Mouse (Mus musculus) regulatory T cell (primary cell): ENCODE data around the gene Edil3.
"Not testable (repeated sequence)": the region's sequence is repeated elsewhere in the genome, so short reads cannot be mapped to it uniquely, and the experiment has no call there.

Source experiments
- in situ Hi-C: fragments of 300-600 bp; cut with MboI, MseI; formaldehyde crosslinking; loops from one replicate; pipeline ENCODE4 v1.15.1; 2025; ENCODE audit warnings: high pct_unique_total_duplicates

The Edil3 gene

DNA sequence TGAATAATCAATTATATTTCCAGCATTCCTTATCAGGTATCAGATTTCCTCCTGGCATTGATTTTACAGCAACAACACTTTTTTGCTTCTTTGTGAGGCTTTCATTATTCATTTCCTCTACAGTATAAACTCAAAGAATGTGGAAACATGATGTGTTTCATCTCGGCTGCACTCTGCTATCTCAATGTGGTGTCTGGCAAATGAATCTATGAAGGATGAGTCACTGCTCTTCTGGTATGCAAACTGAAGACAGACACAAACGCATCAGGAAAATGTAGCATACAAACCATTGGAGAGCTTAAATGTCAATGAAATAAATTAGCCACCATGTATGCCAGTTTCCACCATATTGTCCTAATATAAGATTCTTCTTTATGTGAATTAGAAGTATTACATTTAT lies 117.3 kb downstream of the Edil3 start:
- in situ Hi-C loops: no loop called here

DNA sequence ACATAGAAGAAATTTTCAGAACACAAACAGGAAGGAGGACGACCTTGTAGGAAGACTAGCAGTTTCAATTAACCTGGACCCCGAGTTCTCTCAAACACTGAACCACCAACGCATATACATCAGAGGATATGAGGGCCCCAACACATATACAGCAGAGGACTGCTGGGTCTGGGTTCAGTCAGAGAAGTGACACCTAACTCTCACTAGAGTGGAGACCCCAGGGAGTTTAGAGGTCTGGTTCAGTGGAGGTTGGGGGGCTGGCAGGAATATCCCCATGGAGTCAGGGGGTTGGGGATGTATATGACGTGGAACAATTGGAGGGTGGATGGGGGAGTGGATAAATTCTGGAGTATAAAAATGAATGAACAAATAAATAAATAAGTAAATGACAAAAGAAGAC lies 151.1 kb downstream of the Edil3 start:
- in situ Hi-C loops: no loop called here

DNA sequence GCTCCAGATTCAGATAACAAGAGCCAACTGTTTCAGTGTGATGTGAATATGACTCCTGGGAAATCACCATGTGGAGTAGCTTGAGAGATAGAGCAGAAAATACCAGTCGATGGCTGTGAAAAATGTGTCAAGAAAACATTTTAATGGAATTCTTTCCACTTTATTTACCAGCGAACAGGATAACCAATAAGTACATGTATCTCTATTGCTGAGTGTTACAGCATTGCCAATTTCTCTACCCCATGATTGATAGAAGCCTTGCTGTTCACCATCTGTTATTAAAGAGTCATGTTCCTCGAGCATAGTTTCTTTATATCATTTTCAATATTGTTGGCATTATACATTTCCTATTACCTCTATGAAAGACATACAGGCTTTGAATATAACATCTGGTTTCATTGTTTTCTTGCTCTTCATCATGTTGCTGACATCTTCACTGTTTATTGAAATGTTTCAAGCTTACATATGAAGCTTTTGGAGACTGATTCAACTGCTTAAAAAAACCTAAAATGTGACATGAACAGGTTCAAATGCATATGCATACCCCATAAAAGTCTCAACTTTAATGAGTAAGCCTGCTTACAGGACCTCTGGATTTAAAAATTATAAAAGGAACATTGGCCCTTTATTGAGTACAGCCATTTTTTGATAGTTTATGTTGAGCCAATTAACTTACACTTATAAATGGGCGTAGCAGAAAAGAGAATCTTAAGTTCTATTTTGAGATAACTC lies 186.6 kb downstream of the Edil3 start:
- in situ Hi-C loops: no loop called here

DNA sequence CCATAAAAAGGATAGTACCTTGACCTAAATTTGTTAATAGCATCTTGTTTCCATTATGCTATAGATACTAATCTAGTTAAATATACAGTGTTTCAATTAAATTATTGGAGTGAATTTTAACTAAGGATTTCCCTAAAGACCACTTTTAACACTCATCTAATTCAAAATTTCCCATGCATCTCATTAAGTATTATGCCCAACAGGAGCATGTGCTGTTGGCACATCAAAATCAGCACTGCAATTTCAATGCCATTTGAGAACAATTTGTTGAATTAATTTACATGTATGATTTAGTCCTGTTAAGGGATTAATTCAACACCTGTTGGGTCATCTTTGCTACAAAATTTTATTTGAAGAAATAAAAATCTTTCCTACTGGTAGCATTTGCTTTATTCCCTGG lies 191.2 kb downstream of the Edil3 start:
- in situ Hi-C loops: no loop called here

DNA sequence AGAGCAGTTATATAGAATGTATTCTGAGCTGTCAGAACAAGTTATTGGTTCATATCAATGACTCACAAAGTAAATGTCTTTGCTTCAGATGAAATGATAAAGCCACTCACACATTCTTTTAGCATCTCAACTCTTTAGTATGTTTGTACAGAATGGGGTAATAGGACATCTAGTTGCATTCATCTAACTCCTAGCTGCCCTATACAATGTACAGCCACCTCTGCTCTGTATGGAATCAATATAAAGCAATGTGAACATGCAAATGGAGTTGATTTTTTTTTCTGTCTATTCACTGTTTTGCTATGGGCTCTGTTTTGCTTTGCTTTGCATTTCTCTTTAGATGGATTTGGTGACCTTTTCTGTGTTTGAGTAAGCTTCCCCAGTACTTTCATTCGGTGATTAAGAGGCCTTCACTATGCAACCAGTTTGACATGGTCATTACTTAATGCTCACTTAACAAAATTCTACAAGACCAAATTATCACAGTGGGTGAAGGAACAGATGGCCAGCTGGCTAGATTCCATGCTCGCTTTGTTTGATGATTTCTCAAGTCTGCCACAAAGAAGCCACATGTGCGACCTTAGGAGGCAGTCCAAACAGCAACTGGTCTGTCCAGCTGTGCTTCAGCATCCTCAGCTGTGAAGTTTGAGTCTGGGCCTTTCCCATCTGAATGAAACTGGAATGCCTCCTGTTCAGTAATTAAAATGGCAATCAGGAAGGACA lies 208.7 kb downstream of the Edil3 start:
- in situ Hi-C loops: no loop called here

DNA sequence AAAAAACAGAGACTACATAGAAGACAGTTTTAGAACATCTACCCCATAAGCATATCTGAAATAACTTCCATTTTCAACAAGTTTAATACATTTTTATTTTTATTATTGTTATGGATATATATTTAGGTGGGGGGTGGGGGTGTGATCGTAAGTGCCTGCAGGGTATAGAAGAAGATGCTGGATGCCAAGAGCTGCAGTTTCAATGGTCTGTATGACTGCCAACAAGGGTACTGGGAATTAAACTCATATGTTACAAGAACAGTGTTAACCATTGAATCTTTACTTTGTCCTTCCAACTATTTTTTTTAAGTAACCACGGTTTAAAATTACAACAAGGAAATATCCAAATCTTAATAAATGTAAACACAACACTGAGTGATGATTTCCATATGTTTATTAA lies 214.4 kb downstream of the Edil3 start:
- in situ Hi-C loops: no loop called here

DNA sequence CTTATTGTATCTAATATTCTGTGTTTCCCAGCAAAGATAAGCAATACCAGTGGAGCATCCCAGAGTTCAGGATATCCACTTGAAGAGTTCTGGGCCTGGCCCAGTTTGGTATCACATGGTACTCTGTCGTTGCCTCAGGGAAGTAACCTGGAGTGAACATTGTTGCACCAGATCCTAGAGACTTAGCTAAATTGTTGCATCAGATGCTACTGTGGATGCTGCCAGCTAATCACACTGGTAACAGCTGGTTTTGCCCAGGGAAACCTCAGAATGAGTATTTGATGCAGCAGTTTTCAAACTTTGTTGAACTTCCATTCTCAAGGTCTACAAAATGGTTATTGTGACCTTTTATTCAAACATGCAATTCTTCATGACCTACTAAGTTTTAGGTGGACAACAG lies 220.2 kb downstream of the Edil3 start:
- in situ Hi-C loops: no loop called here

DNA sequence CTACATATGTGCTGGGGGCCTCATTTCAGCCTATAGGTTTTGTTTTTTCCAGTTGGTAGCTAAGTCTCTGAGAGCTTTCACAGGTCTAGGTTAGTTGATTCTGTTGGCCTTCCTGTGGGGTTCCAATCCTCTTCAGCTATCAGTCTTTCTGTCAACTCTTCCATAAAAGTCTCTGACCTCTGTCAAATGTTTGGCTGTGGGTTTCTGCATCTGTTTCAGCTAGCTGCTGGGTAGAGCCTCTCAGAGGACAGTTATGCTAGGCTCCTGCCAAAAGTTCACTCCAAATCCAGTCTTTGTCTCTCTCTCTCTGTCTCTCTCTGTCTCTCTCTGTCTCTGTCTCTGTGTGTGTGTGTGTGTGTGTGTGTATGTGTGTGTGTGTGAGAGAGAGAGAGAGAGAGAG lies 248.9 kb downstream of the Edil3 start:
- in situ Hi-C loops: not testable (repeated sequence)

DNA sequence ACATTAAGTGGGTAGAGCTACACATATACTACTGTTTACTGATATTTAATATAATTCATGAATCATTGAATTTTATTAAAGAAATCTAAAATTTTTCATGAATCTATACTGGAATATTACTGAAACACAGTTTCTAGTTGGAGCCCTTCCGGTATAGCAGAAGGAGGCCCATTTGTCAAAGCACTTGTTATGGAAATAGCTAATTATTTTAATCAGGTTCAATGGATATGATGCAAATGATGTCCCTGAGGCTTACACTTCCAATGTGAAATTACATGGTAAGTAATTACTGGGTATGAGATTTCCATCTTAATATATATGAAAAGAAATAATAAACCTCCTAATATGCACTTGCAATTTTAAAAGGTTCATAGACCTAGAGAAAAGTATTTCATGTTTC lies 254.9 kb downstream of the Edil3 start:
- in situ Hi-C loops: no loop called here

DNA sequence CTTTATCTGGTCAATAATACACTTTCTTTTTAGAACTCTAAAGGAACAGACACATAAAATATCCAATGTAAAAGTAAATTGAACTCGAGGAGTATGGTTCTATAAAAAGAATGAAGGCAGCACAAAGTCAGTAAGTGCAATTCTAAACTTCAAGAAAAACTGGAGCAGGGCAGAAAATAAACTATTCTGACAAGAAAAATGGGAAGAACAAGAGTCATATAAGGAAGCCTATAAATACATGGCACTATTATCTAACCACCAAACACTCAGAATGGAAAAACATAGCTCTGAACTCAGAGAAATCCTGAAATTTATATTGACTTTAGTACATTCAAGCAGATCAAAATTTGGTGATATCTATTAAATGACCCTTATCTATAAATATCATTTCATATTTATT lies 284.6 kb downstream of the Edil3 start:
- in situ Hi-C loops: no loop called here

DNA sequence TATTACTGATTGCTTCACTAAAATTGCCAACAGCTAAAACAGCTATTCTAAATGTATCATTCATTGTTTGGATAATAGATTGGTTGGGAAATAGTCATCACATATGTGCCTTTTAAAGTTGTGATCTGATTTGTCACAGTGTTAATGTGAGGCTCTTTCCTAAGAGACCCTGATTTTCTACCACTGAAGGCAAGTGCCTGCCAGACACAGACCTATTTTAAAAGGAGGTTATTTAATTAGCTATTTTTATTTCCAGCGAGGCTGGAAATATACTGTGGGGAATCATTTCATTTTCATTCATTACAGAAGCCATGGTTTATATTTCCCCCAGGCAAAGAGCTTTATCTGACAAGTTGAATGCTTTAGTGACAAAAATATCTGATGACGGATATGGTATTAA lies 296.3 kb downstream of the Edil3 start:
- in situ Hi-C loops: no loop called here

DNA sequence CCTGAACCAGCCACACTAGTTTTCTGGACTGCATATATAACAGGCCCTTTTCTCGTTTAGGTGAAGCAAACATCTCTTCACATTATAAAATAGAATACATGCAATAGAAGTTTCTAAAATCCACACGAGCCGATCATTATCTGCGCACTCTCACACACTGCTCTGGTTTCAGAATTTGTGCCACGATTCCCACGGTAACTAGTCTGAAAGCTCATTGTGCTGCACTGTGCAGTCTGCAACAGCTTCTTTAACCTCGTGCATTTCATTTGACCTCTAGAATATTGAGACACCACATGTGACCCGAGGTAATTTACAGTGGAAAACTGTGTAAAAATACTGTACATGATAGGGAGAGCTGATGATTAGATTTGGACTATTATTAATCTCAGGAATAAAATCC lies 298.5 kb downstream of the Edil3 start:
- in situ Hi-C loops: no loop called here

DNA sequence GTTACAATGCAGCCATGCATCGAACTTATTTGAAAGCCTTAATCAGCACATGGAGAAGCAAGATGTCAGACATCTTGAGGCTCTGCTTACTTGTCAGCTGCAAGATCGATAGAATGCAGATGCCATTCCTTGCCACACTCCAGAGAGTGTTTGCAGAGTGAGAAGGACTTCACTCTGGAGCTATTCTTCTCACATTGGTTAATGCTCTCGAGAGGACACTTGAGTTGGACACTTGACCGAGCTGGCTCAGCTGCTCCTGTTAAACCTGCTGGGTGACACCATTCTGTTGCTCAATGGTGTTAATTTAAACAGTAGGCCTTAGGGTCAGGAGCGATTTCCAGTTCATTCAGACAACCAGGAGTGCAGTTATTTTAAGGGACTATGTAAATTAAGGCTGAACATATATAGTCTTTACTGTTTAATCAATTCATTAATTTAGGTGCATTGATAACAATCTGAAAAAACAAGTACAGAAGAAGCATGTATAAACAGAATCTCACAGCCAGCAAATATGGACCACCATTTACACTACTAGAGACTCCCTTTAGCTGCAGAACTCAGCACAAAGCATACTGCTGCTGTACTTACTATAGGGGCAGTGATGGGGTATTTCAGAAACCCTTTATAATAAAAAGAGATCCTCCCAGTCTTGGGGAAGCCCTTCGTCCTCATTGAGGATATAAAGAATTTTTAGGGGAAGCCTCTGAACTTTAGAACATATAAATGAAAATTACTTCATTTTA lies 301.4 kb downstream of the Edil3 start:
- in situ Hi-C loops: no loop called here

DNA sequence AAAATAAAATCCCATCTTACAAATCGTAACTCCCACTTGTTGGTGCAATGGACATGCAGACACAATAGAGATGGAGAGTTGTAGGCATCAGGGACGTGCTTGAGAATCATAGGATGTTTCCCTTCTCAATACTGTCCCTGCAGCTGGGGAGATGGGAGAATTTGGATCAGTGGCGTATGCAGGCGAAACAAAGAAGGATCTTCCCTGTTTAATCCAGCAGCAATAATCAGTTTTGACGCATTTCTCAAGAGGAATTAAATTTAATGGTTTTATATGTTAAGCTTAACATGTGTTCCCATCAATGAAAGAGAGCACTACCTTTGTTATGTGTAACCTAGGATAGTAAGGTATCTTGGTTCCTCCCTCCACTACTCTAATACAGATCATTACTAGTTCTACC lies 302.1 kb downstream of the Edil3 start:
- in situ Hi-C loops: no loop called here

DNA sequence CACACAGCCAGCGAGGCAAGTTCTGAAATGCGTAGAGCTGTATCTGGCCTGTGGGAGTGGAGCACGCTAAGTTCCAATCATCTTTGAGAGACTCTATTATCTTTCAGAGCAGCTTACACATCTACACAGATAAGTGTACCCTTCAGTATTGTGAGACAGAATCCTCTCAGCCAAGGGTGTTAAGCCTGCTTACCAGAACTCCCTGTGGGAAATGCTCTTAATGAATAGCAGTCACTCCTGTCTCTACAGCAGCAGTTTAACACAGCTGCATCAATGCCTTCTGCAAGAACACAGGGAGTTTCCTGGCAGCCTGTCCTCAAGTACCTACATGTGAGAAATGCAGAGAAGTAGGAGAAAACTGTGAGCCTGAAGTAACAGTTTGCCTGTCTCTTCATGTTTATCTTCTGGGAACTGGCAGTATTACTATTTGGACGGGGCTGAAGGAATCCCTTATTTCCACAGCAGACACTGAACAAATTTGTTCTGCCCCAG lies 324.8 kb downstream of the Edil3 start:
- in situ Hi-C loops: no loop called here

DNA sequence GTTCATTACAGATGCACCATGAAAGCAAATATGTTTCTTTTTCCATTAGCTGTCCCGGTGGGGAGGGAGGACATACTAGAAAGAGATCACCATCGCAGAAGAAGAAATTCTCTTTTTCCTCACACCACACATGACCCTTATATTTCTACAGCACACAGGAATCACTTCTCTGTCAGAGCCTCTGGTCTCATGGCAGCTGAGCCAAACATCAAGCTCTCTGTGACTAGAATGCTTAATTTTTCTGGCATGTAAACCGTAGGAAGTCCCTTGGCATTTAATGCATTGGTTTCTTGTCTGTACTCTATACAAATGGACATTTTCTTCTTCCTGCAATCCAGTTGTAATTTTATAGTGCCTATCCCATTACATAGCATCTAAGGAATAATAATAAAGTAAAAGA lies 330.6 kb downstream of the Edil3 start:
- in situ Hi-C loops: no loop called here

DNA sequence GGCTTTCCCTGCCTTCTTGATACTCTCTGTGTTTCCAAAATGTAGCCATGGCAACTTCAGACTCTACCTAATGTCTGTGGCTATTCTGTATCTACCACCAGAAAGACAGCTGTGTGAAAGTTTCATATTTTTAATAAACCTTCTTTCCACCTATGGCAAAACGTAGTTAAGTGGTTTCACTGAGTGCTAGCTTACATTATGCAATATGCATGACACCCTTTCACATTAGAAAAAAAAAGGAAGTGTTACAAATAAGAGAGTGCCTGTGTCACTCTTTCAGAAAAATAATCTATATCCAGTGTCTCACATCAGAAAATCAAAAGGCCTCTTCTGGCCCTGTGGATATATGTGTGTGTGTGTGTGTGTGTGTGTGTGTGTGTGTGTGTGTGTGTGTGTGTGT lies 346.7 kb downstream of the Edil3 start:
- in situ Hi-C loops: no loop called here

DNA sequence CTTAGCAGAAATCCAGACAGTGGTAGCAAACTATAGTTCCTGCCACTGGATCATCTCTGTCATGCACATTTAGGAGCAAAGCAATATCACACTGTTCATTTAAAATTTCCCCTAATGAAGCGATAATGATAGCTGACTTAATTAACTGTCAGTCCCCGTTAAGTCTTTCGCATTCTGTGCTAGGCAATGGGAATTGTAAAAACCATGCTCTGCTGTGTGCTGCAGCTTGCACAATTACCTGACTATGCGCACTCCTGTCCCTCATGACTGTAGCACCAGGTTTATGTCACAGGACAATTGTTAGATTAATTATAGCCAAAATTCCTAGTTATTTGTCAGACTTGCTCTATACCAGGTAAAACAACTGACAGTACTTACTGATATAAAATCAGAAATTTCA lies 348.8 kb downstream of the Edil3 start:
- in situ Hi-C loops: no loop called here

DNA sequence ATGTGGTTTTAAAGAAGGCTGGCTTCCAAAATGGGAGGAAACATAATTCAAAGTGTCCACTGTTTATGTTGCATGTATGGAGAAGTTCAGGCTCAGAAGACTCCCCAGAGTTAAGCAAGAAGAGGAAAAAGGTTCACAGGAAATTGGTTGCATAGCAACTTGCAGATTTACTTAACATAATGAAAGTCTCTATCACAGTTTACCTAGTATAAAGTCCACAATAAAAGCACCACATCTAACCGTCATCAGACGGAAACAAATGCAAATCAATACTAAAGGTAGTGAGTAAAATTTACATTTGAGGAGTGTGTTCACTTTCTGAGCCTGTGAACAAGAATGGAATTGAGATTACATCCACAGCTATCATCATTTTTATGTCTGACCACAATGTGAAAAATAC lies 353.9 kb downstream of the Edil3 start:
- in situ Hi-C loops: no loop called here

DNA sequence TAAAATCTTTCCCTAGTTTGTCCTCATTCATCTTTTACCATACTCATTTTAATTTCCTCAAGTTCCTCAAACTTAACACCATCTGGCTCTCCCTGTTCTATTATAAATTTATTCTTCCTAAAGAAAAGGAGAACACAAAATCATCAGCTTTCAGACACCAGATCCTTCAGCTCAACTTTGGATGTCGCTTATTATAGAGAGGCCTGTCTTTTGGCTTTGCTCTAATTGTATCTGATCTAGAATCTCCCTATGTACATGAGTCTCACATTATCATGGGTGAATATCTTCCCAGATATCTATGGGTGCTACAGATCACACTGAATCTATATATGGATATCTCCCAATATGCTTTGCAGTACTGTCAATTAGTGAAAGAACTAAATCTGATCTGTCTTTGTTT lies 367.8 kb downstream of the Edil3 start:
- in situ Hi-C loops: no loop called here

DNA sequence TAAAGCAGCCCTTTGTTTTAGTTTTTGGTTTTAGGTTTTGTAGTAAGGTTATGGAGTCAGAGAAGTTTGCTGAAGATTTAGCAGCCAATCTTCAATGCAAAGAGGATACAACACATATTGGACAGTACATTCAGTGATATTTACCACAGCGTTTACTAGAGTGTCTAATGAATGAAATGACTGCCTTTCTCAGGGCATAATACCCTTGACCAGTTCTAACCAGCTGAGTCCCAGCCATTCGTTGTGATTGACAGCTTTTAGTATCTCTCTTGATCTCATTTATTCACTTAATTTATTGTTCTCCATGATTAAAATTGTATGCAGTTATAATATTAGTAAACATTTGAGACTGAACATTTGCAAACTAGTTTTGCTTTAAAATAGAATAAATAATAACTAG lies 375.7 kb downstream of the Edil3 start:
- in situ Hi-C loops: no loop called here

DNA sequence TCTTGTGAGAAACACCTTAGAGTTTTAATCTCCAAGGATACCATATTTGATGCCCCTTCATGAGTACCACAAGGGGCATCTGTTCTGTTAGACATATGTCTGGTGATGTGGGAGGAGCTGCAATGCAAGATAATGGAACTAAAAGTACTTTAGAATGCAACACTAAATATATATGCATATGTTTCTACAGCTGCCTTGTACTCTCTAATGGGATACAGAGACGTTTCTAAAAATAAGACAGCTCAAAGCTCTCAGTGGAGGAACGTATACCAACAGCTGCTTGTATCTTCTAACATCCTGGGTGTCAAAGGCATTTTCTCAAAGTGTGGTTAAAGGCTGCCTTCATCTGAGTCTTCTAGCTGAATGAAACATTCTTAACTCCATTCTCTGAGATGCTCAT lies 378.0 kb downstream of the Edil3 start:
- in situ Hi-C loops: no loop called here

DNA sequence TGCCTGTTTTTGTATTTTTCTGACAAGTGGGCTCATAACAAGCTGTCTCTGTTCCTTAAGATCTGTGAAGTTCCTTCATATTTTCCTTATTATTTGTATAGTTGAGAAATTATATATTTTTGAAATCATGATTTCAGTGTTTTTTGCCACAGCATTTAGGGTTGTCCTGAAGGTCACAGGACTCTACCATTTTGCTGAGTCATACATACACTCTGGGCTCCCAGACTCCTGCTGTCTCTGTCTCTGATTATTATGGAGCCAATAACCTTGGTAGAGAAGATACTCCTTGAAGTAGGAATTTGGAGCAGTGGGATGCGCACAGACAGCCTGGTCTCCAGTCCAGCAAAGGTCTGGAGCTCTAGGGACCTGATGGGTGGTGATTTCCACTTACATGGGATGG lies 416.8 kb downstream of the Edil3 start:
- in situ Hi-C loops: no loop called here
